Mouse (Mus musculus) cerebellum, postnatal 14 days (tissue): ENCODE measurements around the gene Olfr523.
A peak's percentile ranks its signal among the peaks of the same experiment; 100 is the strongest.

ENCODE experiments used
- DNase-seq, 2 experiments: peaks; one replicate each; pipeline ENCODE4 v3.0.0; 2021; ENCODE audit warnings: mixed read lengths in 2 of 2

Gene Olfr523

DNA sequence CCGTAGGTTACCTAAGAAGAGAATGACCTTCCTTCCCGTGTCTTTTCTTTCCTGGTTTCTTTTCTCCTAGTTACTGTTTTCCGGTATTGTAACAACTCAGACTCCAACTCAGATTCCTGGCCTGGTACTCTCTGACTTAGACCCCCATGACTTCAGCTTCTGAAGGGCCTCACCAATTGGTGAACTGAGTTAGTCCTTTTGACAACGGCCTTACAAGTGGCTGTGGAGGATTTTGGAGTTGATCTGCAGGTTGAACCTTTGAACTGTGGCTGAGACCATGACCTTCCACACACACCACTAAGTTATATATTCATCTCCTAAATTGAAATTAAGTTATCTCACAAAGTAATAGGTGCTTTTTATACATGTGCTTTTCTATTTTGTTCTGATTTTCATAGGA is 11.2 kb downstream of the Olfr523 start:
- DNase-seq, result no peak

DNA sequence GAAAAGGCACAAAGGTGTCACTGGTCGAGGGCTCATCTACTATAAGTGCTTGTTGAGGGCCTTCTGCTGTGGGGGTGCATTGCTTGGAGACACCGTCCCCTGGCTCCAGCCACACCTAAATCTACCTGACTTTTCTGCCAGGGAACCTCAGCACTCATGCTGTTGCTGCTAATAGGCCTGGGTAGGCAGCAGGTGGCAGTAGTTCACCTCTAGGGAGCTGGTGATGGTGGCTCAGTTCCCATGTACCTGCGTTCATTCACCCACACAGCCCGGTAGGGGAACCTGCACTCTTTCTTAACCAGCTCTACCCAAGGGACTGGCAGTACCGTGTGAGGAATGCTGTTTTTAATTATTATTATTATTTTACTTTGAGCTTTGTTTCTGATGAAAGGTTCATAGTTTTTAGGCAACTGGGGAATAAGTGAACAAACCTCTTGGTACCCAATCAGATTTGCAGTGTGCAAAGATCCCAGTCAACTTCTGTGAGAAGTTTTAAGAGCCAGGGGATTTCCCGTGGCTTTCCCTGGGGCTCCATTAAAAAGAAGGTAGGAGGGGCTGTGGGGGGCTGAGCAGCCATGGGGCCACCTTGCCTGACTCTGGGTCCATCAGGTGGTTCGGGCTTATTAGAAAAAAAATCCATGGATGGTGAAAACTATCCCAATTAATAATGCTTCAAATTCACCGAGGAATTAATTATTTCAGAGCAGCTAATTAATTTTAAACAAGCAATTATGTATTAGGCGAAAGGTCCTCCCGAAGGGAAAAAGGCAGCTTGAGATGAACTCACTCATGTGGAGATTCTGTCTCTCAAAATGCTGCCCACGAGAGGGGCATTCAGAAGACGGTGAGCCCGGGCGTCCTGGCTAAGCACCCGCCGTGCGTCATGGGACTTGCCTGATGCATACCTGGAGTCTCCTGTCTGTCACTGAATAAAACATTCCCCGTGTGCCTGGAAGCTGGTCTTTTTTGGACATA is 13.9 kb downstream of the Olfr523 start:
- peak; percentile 12 to 27 for DNase-seq

DNA sequence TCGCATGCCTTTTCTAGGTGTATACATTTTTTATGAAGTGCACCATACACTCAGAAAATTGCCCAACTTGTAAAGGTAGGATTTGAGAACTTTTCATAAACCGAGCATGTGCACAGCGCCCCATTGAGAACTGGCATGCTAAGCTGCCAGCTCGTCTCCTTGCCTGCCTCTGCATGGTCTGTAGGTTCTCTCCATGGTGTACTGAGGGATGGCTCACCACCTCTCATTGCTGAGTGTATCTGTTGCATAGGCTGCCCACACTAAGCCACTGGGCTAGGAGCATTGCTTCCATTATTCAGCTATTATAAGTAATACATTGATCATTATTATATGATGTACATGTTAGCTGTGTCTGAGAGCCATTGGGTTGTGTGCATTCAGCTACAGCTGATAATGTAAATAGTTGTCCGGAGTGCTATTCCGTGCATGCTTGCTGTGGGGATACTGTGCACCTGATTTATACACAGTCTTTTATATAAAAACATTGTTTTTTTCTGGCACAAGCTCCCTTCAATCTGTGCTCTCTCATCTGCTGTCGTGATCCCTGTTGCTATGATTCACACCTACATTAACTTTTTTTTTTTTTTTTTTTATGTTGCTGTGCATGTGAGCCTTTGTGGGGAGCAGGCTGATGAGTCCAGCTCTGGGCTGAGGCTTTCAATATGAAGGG is 14.8 kb downstream of the Olfr523 start:
- DNase-seq, result no peak

- DNase-seq, result no peak
These were observed 15.6 kb downstream of the Olfr523 start for GRCm38 (mm10) chr7:140188391-140189328.

GRCm38 (mm10) chr7:140190435-140190834 is 17.4 kb downstream of the Olfr523 start:
- no peak for DNase-seq

- DNase-seq, result no peak
These were observed 19.4 kb downstream of the Olfr523 start for GRCm38 (mm10) chr7:140192445-140192844.

DNA sequence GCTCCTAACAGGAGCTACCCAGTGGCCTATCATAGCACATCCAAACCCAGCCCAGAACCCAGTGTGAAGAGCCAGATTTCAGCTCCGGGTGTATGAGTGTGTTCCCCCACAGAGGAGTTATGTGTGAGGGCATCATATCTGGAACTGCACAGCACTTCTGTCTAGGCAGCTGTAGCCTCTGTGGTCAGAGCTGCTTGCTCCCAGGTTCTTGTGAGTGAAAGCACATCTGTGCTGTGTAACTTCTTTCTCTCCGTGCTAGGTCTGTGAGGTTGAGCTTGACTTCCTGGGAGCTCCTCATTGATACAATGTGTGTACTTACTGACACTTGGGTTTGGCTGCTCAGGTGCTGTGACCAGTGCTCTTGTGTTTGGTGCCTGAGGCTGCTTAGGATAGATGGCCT is 19.8 kb downstream of the Olfr523 start:
- DNase-seq, result no peak

GRCm38 (mm10) chr7:140194031-140194430 is 21.0 kb downstream of the Olfr523 start:
- no peak for DNase-seq

DNA sequence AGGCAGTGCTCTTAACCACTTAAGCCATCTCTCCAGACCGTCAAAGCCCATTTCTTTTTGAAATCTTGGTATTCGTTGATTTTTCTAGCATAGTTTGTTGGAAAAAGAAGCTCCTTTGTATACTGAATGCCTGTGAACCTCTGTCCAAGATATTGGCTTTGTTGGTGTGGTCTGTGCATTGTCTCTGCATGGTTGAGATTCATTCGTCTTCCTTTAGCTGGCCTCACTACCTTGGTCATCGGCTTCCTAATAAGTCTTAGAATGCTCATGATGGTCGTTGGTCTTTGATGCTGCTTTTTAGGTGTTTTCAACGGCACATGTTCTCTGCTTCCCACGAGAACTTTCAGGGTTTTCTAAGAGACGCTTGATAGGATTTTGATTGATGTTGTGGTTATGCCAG is 23.0 kb downstream of the Olfr523 start:
- DNase-seq, result no peak

GRCm38 (mm10) chr7:140201090-140201489 is 28.1 kb downstream of the Olfr523 start:
- no peak for DNase-seq

DNA sequence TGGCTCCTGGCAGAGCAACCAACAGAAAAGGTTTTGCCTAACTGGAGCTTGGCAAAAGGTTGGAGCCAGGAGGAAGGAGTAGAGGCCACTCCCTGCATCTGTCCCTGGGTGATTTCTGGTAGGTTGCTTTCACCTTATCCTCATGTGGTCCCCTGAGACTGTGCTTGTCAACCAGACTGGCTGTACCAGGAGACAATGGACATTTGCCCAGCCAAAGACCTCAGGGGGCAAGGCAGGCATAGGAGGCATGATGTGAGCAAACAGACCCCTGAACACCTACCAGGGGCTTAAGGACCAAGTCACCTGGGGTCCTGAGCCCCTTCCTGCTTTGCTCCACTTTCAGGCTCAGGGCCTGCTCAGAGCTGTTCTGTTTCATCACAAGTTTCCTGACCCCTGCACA is 32.8 kb downstream of the Olfr523 start, which contains the start of gene Olfr524:
Gene Olfr524, minus strand, starts transcription at position 101 of the 400 bp plus-strand sequence.
- no peak for DNase-seq

- DNase-seq, result no peak
These were observed 33.9 kb downstream of the Olfr523 start for GRCm38 (mm10) chr7:140206904-140207303.

GRCm38 (mm10) chr7:140208153-140208552 is 35.1 kb downstream of the Olfr523 start:
- no peak for DNase-seq

- DNase-seq, result peak; percentile 5 to 14
These were observed 35.7 kb downstream of the Olfr523 start for GRCm38 (mm10) chr7:140208677-140209076.

DNA sequence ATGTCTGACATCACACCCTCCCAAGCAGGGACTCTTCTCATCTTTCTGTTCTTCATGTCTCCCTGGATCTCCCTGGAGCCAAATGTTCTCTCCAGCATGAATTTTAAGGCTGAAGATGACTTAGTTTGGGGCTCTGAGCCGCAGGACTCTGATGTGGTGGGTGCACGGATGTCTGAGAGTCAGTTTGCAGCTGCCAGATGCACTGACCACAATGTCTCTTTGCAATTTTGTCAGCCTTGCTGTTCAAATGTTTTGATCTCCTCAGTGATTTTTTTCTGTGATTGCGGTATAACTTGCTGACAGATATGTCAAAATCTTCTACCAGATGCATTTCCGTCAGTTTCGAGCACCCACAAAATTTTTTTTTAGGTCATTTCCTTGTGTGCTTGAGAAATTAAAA is 40.8 kb downstream of the Olfr523 start:
- no peak for DNase-seq

GRCm38 (mm10) chr7:140217967-140218366 is 45.0 kb downstream of the Olfr523 start, which contains the start of gene Cd163l1:
Cd163l1 (plus strand) TSS chr7:140218267.
- DNase-seq, result no peak

DNA sequence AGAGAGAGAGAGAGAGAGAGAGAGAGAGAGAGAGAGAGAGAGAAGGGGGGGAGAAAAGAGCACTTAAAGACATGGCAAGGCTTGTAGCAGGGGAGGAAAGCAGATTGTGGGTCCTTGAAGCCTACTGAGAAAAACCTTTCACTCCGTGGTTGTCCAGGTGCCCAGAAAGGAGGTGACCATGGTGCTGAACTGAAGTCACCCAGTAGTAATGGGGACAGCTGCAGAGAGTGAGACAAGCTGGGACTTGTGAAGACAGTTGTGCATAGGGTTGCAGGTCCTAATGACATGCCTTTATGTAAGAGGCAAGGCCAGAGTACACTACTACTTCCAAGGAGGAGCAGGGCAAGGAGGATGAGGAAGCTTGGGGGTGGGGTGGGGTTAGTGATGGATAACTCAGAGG is 46.3 kb downstream of the Olfr523 start:
- no peak for DNase-seq

GRCm38 (mm10) chr7:140220375-140220774 is 47.4 kb downstream of the Olfr523 start:
- no peak for DNase-seq

DNA sequence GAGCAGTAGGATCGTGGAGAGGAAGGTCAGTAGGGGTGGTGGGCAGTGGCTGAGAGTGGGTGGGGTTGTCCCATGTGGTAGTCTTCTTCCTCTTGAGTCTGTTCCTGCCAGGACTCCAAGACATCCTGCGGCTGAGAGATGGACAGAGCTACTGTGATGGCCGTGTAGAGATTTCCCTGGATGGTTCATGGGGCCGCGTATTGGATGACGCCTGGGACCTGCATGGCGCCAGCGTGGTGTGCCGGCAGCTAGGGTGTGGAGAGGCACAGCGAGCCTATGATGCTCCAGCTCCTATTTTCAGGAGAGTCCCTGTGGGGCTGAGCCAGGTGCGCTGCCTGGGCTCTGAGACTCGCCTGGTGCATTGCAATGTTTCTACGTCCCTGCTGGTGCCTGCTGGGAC is 51.2 kb downstream of the Olfr523 start:
- DNase-seq, result no peak
